Mouse (Mus musculus) gastrocnemius, postnatal 36 days (tissue): Measurements from ENCODE around the gene Gm37419. TPM values are rescaled to one million over a fixed set of nuclear protein-coding genes. Genes with fewer than 3 reads are reported as not detected.

Experiments
- DNase-seq, 2 experiments: peaks; one replicate each; pipeline ENCODE4 v3.0.0; 2022
- intact Hi-C: fragments of 180-260 bp; cut with DNase I; formaldehyde crosslinking; loops from one replicate; pipeline ENCODE4 v1.15.1; 2025
- total RNA-seq, 2 experiments: library from RNA; stranded (reverse); gene quantifications; 2 replicates each; pipeline ENCODE4 v1.2.3; 2021

The Gm37419 gene
- total RNA-seq, 2 experiments from 2014 or later = not detected

GRCm38 (mm10) chr16:24036398-24036797, 48.1 kb downstream of the Gm37419 start:
- no peak for DNase-seq
- intact Hi-C loops = no loop called here

Other genes starting within 250 kb of the Gm37419 start
- gene Sst, start 97.5 kb upstream of the Gm37419 start, total RNA-seq = not detected
- not detected for gene Rtp2, start 56.1 kb upstream of the Gm37419 start, total RNA-seq
- gene Bcl6, start 370 bp downstream of the Gm37419 start, total RNA-seq = 10 to 100 TPM; 40.7 to 68.1 TPM